Mouse (Mus musculus) urinary bladder, adult 2 months (tissue): ENCODE results near the gene Fgd4. TPM values are rescaled to one million over a fixed set of nuclear protein-coding genes. Genes with fewer than 3 reads are reported as not detected.

Experiments
- DNase-seq: peaks from one replicate; pipeline ENCODE4 v3.0.0; 2022; ENCODE audit warnings: low spot score
- polyA plus RNA-seq: library from polyadenylated mRNA; depleted of rRNA; stranded (reverse); fragments of >200 nt; gene quantifications from 2 replicates; pipeline ENCODE4 v1.2.3, GENCODE M21; 2012; rRNA removed

Gene Fgd4
- polyA plus RNA-seq: 4.9 and 6.2 TPM in 2 replicates

- DNase-seq: no peak
Measured at GRCm38 (mm10) chr16:16600461-16600860, at the start of gene Fgd4. TSS of gene Fgd4 (minus strand) at chr16:16600549.

- no peak for DNase-seq
Measured at GRCm38 (mm10) chr16:16645148-16645547, 44.8 kb upstream of the Fgd4 start.

GRCm38 (mm10) chr16:16633730-16634129, 33.4 kb upstream of the Fgd4 start:
- DNase-seq: no peak

- peak; percentile 63 for DNase-seq
Measured at GRCm38 (mm10) chr16:16599586-16600401, 555 bp downstream of the Fgd4 start.

- DNase-seq: no peak
Measured at GRCm38 (mm10) chr16:16596582-16596981, 3.8 kb downstream of the Fgd4 start.

- DNase-seq: no peak
Measured at GRCm38 (mm10) chr16:16592622-16593021, 7.7 kb downstream of the Fgd4 start.

- no peak for DNase-seq
Measured at GRCm38 (mm10) chr16:16584409-16585032, 15.8 kb downstream of the Fgd4 start.

- no peak for DNase-seq
Measured at GRCm38 (mm10) chr16:16576556-16576955, 23.8 kb downstream of the Fgd4 start.

- DNase-seq: no peak
Measured at GRCm38 (mm10) chr16:16574508-16574907, 25.8 kb downstream of the Fgd4 start.

- no peak for DNase-seq
Measured at GRCm38 (mm10) chr16:16573167-16573566, 27.2 kb downstream of the Fgd4 start.

- no peak for DNase-seq
Measured at GRCm38 (mm10) chr16:16571356-16571755, 29.0 kb downstream of the Fgd4 start.

GRCm38 (mm10) chr16:16566786-16567185, 33.6 kb downstream of the Fgd4 start:
- no peak for DNase-seq

GRCm38 (mm10) chr16:16566215-16566614, 34.1 kb downstream of the Fgd4 start:
- DNase-seq: no peak

GRCm38 (mm10) chr16:16565786-16566185, 34.6 kb downstream of the Fgd4 start:
- DNase-seq: no peak

GRCm38 (mm10) chr16:16560718-16561117, 39.6 kb downstream of the Fgd4 start:
- no peak for DNase-seq

GRCm38 (mm10) chr16:16559878-16560531, 40.3 kb downstream of the Fgd4 start:
- DNase-seq: no peak

GRCm38 (mm10) chr16:16559016-16559877, 41.1 kb downstream of the Fgd4 start:
- no peak for DNase-seq

- DNase-seq: no peak
Measured at GRCm38 (mm10) chr16:16557738-16558137, 42.6 kb downstream of the Fgd4 start.

- no peak for DNase-seq
Measured at GRCm38 (mm10) chr16:16554098-16554497, 46.3 kb downstream of the Fgd4 start.

GRCm38 (mm10) chr16:16552197-16552596, 48.2 kb downstream of the Fgd4 start:
- no peak for DNase-seq

GRCm38 (mm10) chr16:16549105-16549504, 51.2 kb downstream of the Fgd4 start:
- DNase-seq: no peak

- DNase-seq: no peak
Measured at GRCm38 (mm10) chr16:16546657-16547056, 53.7 kb downstream of the Fgd4 start.
